Mouse (Mus musculus) midbrain, embryonic 16.5 days (tissue): ENCODE results near the gene Prdm2. TPM values are rescaled to one million over a fixed set of nuclear protein-coding genes. Genes with fewer than 3 reads are reported as not detected.
A peak's percentile ranks its signal among the peaks of the same experiment; 100 is the strongest.

ENCODE experiments used
- ATAC-seq: fragments of 200-750 bp; cut with Nextera tagmentation; 2 replicates; pipeline ENCODE4 v1.8.0; 2017; ENCODE audit warnings: moderate TSS enrichment
- H3K27ac ChIP-seq: fragments of 300-500 bp; sonication (generic); 2 replicates; pipeline ENCODE4 v1.5.1; 2014; ENCODE audit warnings: mild to moderate bottlenecking, low read length, mixed read lengths
- H3K27me3 ChIP-seq: fragments of 300-500 bp; sonication (generic); 2 replicates; pipeline ENCODE4 v1.6.1; 2014; ENCODE audit warnings: low read depth, low read length, mixed read lengths; ENCODE audit not compliant: control insufficient read depth, insufficient read depth
- H3K36me3 ChIP-seq: fragments of 300-500 bp; sonication (generic); 2 replicates; pipeline ENCODE4 v1.6.1; 2014; ENCODE audit warnings: mild to moderate bottlenecking, low read length, moderate library complexity, mixed read lengths; ENCODE audit not compliant: control insufficient read depth, insufficient read depth
- H3K4me1 ChIP-seq: fragments of 300-500 bp; sonication (generic); 2 replicates; pipeline ENCODE4 v1.6.1; 2014; ENCODE audit warnings: mild to moderate bottlenecking, low read length, mixed read lengths; ENCODE audit not compliant: control insufficient read depth, insufficient read depth
- H3K4me2 ChIP-seq: fragments of 300-500 bp; sonication (generic); 2 replicates; pipeline ENCODE4 v1.6.1; 2014; ENCODE audit warnings: mild to moderate bottlenecking, low read length, mixed read lengths
- H3K4me3 ChIP-seq: fragments of 300-500 bp; sonication (generic); 2 replicates; pipeline ENCODE4 v1.5.1; 2014; ENCODE audit warnings: low read depth, mild to moderate bottlenecking, low read length, moderate library complexity, mixed read lengths
- H3K9ac ChIP-seq: fragments of 300-500 bp; sonication (generic); 2 replicates; pipeline ENCODE4 v1.6.1; 2014; ENCODE audit warnings: low read depth, low read length, mixed read lengths
- H3K9me3 ChIP-seq: fragments of 300-500 bp; sonication (generic); replicated peaks from 2 replicates; pipeline ENCODE4 v1.6.1; 2014; ENCODE audit warnings: mild to moderate bottlenecking, low read length, mixed read lengths; ENCODE audit not compliant: control insufficient read depth, poor library complexity, severe bottlenecking
- WGBS: fragments of 180-500 bp; shearing (Covaris S2); extraction: QIAGEN DNeasy Blood & Tissue Kit; methylation state at CpG from one replicate; pipeline ENCODE4 v1.1.7; 2014; 5-methylcytosine and 5-hydroxymethylcytosine counted together
- polyA plus RNA-seq: library from polyadenylated mRNA; unstranded; fragments of >200 nt; fragmentation: Nextera tagmentation; extraction: Ambion mirVana; gene quantifications from 2 replicates; pipeline ENCODE4 v1.2.1, GENCODE M21; 2015

Gene Prdm2
- polyA plus RNA-seq, 1 experiment from 2014 or later: 13.4 TPM

DNA sequence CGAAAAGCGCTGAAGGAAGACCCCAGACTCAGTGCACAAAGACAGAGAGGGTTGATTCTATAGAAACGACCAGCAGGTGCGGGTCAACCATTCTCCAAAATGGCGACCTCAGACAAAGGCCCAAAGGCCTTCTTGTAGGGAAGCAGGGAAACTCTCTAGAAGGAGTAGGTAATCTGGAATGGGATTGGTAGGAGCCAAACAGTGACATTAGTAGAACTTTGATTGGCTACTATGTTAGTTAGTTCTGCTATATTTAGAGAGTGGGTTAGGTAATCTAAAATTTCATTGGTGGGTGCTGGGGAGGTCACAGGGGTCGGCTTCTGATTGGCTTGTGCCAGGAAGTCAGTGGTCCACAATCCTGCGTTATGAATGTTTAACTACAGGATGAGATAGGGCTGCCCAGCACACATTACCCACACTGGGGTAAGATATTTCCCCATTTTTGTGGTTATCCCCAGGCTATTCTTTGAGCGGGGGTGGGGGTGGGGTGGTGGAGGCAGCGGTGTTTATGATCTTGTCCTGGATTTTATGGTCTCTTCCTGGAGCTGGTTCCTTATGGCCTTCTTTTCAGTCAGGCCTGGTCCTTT, 26.9 kb upstream of the Prdm2 start:
- Histone ChIP-seq H3K9me3 (no peaks in the 10 kb centered on the region), H3K4me1 (no peaks in the 10 kb centered on the region; the same call in 1 of the 2 replicates), H3K4me3 (no peak overlapping the region), H3K4me2 (no peak overlapping the region), H3K9ac (no peak overlapping the region), H3K27me3 (no peaks in the 10 kb centered on the region), H3K36me3 (no peaks in the 10 kb centered on the region), H3K27ac (no peak overlapping the region)
- WGBS: 92% methylated on average over 9 of the region's 9 CpGs
- ATAC-seq: no peak

DNA sequence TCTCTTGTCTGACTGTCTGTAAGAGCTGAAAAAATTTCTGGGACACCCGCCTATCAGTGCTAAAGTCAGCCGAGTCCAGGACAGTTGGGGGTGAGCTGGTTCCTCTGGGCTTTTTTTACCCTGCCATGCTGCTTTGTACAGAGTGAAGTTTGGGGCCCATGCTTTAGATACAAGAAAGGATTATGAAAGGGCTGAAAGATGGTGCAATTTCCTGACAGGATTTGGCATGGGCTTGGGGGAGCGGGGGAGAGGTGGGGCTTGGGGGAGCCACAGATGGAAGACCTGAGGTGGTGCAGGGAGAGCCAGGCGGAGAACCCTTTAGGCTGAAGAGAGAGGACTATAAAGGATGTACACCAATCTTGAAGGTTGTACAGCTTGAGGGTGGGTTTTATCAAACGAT, 26.3 kb upstream of the Prdm2 start:
- Histone ChIP-seq H3K4me1 (no peaks in the 10 kb centered on the region; the same call in 1 of the 2 replicates), H3K27ac (no peak overlapping the region), H3K36me3 (no peaks in the 10 kb centered on the region), H3K4me2 (no peak overlapping the region), H3K27me3 (no peaks in the 10 kb centered on the region), H3K4me3 (no peak overlapping the region), H3K9ac (no peak overlapping the region), H3K9me3 (no peaks in the 10 kb centered on the region)
- ATAC-seq: no peak
- WGBS: 88% methylated on average over 5 of the region's 5 CpGs

DNA sequence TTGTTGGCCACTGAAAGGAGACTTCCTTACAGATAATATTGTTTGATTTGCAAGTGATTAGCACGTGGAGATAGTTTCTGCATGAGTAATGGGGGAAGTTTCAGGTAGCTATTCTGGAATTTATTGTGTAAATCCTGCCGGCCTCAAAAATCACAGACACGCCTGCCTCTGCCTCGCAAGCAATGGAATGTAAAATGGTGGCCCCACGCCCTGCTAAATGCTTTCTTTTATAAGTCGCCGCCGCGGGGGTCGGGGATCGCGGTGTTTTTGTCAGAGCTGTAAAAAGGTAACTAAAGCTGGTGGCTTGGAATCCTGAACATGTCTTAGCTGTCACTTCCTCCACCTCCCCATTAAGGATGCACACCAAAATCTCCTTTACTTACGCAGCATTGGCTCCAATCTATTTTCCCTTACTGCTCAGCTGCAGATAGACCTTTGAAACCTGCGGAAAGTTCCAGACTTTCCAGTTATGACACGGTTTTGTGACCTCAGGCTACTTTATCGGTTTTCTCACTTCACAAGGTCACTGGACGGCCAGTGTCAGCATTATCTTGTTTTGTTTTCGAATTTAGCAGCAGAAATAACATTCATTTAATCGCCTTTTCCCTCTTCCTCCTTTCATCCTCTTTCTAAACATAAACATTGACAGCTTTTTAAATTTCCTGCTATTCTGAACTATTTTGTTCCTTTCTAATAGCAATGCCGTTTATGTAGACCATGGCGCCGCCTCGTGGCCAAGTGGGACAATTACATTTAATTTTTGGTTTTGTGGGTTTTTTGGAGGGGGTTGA, 25.6 kb upstream of the Prdm2 start:
- Histone ChIP-seq H3K9me3 (no peaks in the 10 kb centered on the region), H3K27me3 (no peaks in the 10 kb centered on the region), H3K4me2 (peak overlapping the region; percentile 27), H3K9ac (no peak overlapping the region), H3K4me3 (no peak overlapping the region), H3K27ac (no peak overlapping the region), H3K36me3 (no peaks in the 10 kb centered on the region), H3K4me1 (no peaks in the 10 kb centered on the region; the same call in 1 of the 2 replicates)
- 26% methylated on average over 23 of the region's 23 CpGs for WGBS
- ATAC-seq: no peak

DNA sequence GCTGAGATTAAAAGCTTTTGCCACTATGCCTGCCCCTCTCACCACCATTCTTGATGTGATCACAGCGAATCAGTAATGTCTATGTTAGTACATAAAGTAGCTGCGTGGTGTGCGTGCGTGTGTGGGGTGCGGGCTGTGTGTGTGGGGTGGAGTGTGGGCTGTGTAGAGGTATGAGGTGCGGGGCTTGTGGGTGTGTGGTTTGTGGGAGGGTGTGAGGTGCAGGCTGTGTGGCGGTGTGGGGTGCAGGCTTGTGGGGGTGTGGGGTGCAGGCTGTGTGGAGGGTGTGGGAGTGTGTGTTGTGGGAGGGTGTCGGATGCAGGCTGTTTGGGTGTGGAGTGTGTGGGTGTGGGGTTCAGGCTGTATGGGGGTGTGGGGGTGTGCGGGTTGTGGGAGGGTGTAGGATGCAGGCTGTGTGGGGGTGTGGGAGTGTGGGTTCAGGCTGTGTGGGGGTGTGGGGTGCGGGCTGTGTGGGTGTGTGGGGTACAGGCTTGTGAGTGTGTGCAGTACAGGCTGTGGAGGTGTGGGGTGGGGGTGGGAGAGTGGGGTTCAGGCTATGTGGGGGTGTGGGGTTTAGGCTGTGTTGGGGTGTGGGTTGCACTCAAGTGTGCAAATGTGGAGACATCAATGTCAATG, 19.1 kb upstream of the Prdm2 start:
- H3K36me3 ChIP-seq: no peaks in the 10 kb centered on the region
- H3K4me2 ChIP-seq: no peak overlapping the region
- no peaks in the 10 kb centered on the region for H3K4me1 ChIP-seq
- WGBS: 95% methylated on average over 10 of the region's 10 CpGs
- H3K27ac ChIP-seq: no peak overlapping the region
- peak; percentile 28 for ATAC-seq
- no peak overlapping the region for H3K9ac ChIP-seq
- H3K9me3 ChIP-seq: no peaks in the 10 kb centered on the region
- no peaks in the 10 kb centered on the region for H3K27me3 ChIP-seq
- no peak overlapping the region for H3K4me3 ChIP-seq

DNA sequence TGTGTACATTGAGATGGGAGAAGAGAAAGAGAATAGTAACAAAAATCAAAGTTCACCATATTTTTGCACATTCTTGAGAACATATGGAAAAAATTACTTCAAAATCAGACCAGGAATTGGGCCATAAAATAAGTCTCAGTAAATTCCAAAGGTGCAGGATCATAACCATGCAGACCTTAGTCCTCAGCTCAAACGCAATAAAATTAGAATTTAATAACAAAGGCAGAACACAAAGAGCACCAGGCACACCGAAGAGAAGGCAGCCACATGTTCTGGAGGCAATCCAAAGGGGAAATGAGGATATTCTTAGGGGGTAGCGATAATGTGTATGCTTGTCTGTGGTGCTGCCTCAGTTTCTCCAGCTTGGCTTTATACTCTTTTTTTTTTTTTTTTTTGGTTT, 18.3 kb upstream of the Prdm2 start:
- Histone ChIP-seq H3K9me3 (no peaks in the 10 kb centered on the region), H3K27me3 (no peaks in the 10 kb centered on the region), H3K4me1 (no peaks in the 10 kb centered on the region), H3K4me2 (no peak overlapping the region), H3K36me3 (no peaks in the 10 kb centered on the region), H3K27ac (no peak overlapping the region), H3K4me3 (no peak overlapping the region), H3K9ac (no peak overlapping the region)
- WGBS: 79% methylated on average over 3 of the region's 3 CpGs
- ATAC-seq: no peak

DNA sequence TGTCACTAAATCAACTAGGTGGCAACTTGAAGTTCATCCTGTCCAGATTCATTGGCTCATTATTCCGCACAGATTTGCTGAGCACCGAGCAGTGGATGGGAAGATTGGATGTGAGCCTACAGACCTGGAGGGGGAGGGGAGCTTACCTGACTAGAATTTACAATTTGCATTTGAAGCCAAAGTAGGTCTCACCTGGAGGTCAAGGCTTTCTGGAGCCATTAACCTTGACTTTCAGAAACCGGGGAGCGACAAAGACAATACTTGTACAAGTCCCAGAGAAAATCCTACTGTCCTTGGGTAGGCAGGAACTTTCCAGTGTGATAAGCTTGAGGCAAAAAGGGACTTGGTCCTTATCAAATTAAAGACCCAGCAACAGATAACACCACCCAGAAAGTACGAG, 15.2 kb upstream of the Prdm2 start:
- H3K27ac ChIP-seq: no peak overlapping the region
- no peaks in the 10 kb centered on the region for H3K4me1 ChIP-seq
- H3K9ac ChIP-seq: no peak overlapping the region
- no peaks in the 10 kb centered on the region for H3K36me3 ChIP-seq
- H3K9me3 ChIP-seq: no peaks in the 10 kb centered on the region
- H3K4me3 ChIP-seq: no peak overlapping the region
- no peak overlapping the region for H3K4me2 ChIP-seq
- WGBS: 74% methylated on average over 5 of the region's 5 CpGs
- H3K27me3 ChIP-seq: no peaks in the 10 kb centered on the region
- no peak for ATAC-seq

DNA sequence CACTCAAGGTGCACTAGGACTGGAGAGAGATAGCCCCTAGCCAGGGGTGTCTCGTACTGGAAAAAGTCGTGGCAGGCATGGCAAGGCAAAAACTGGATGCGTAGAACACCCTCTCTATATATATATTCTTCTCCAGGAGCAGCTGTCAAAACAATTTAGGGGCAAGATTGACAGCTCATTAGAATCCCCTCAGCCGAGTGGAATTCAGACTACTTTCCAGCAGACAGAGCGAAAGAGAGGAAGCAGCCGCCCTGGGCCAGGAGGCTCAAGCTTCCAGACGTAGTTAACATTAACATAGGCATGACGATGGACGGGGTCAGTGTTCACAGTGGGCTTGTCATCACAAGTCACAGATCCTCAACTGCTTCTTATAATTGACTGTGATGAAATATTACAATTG, 13.1 kb upstream of the Prdm2 start:
- no peak overlapping the region for H3K9ac ChIP-seq
- no peak overlapping the region for H3K4me2 ChIP-seq
- H3K4me1 ChIP-seq: no peaks in the 10 kb centered on the region
- no peaks in the 10 kb centered on the region for H3K36me3 ChIP-seq
- no peak for ATAC-seq
- H3K9me3 ChIP-seq: no peaks in the 10 kb centered on the region
- H3K4me3 ChIP-seq: no peak overlapping the region
- H3K27me3 ChIP-seq: no peaks in the 10 kb centered on the region
- 49% methylated on average over 9 of the region's 9 CpGs for WGBS
- no peak overlapping the region for H3K27ac ChIP-seq

DNA sequence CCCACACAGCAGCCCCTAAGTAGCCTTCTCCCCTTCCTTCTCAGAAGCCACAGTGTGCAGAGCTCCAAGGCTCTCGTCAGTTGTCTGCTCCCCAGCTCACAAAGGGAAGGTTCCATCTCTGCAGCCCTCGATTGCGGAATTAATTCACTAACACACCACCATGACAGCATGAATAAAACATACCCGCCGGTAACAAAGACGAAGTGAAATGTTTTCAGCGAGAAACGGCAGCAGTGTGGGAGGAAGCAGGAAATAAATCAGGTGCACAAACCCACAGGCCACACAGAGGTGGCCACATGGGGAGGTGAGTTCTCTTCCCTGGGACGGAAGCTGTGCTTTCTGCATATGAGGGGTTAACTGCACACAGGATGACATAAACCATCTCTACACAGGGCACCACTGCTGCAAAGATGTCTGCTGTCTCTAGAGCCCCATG, 6.5 kb upstream of the Prdm2 start:
- Histone ChIP-seq H3K27me3 (no peaks in the 10 kb centered on the region), H3K27ac (peak overlapping the region; percentile 73), H3K4me1 (no peaks in the 10 kb centered on the region), H3K4me2 (peak overlapping the region; percentile 37), H3K4me3 (peak overlapping the region; percentile 10; the same call in 1 of the 2 replicates), H3K36me3 (no peaks in the 10 kb centered on the region), H3K9ac (peak overlapping the region; percentile 12; the same call in 1 of the 2 replicates), H3K9me3 (no peaks in the 10 kb centered on the region)
- WGBS: 9% methylated on average over 9 of the region's 9 CpGs
- ATAC-seq: peak; percentile 93

DNA sequence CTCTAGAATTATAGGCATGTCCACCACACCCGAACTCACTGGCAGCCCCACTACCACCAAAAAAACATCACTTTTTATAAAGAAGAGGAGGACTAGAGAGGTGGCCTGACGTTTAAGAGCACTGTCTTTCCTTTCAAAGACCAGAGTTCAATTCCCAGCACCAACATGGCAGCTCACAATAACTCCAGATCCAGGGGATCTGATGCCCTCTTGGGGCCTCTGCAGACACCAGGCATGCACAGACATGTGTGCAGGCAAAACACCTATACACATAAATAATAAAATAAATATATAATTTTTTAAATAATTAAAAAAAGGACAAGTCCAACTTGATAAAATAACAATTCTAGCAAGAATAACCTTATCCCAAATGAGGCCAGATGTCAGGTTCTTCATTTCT, 6.1 kb upstream of the Prdm2 start:
- peak overlapping the region; percentile 73 for H3K27ac ChIP-seq
- peak overlapping the region; percentile 37; the same call in 1 of the 2 replicates for H3K4me2 ChIP-seq
- H3K27me3 ChIP-seq: no peaks in the 10 kb centered on the region
- no peaks in the 10 kb centered on the region for H3K4me1 ChIP-seq
- H3K36me3 ChIP-seq: no peaks in the 10 kb centered on the region
- no peak overlapping the region for H3K9ac ChIP-seq
- no peak overlapping the region for H3K4me3 ChIP-seq
- ATAC-seq: peak; percentile 61; the same call in 1 of the 2 replicates
- no peaks in the 10 kb centered on the region for H3K9me3 ChIP-seq
- 75% methylated on average over 2 of the region's 2 CpGs for WGBS
